Mouse (Mus musculus) heart, postnatal 14 days (tissue): ENCODE data around the gene Clic5. TPM values are rescaled to one million over a fixed set of nuclear protein-coding genes. Genes with fewer than 3 reads are reported as not detected.

Experiments
- total RNA-seq, 2 experiments: library from RNA; stranded (reverse); gene quantifications; 2 replicates each; pipeline ENCODE4 v1.2.3; 2021

Clic5 gene
- total RNA-seq, 2 experiments from 2014 or later = 91.9 to 92.5 TPM

Other genes starting within 250 kb of the Clic5 start
- 10 to 100 TPM in 1 of 2 experiments, 1 to 10 TPM in 1; 9.0 to 10.3 TPM for gene Enpp5, start 109.8 kb upstream of the Clic5 start, total RNA-seq
- 10 to 100 TPM; 16.3 to 17.7 TPM for gene Enpp4, start 82.8 kb upstream of the Clic5 start, total RNA-seq